Mouse (Mus musculus): ENCODE results near the gene Vmn1r47. TPM values are rescaled to one million over a fixed set of nuclear protein-coding genes. Genes with fewer than 3 reads are reported as not detected.
"Not testable (repeated sequence)": the region's sequence is repeated elsewhere in the genome, so short reads cannot be mapped to it uniquely, and the experiment has no call there.

The Vmn1r47 gene
- not detected for total RNA-seq (2021)
- long read RNA-seq, experiment 1 = 0 reads
- long read RNA-seq, experiment 2 = 0 reads

GRCm38 (mm10) chr6:90015847-90016246, at the start of gene Vmn1r47:
TSS of gene Vmn1r47 (plus strand) at chr6:90016147.
- not testable (repeated sequence) for DNase-seq (ENCODE audit: low spot score in 2 of 2)

- DNase-seq (ENCODE audit: low spot score in 2 of 2) = no peak
Measured at GRCm38 (mm10) chr6:89966341-89966740, 49.6 kb upstream of the Vmn1r47 start.

- DNase-seq (ENCODE audit: low spot score in 2 of 2) = no peak
Measured at GRCm38 (mm10) chr6:89969013-89969412, 46.9 kb upstream of the Vmn1r47 start, which contains the start of gene Vmn1r46. TSS of gene Vmn1r46 (plus strand) at chr6:89969313.

DNA sequence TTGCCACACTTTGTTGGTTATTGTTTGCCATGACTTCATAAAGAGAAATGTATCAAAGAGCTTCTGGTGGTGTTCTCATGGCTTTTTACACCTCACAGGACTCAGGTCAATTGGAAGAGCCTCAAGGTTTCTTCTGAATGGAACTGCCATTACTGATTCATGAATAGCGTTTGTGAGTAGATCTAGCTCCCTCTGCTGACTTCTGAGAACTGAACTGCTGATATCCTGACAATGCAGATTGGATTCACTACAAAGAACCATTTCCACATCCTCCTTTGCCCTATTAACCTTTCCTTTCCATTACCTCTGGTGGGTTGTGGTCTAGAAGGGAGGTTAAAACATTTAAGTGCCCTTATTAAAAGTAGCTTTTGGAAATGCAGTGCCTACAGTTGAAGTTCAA, 30.0 kb upstream of the Vmn1r47 start:
- no peak for DNase-seq (ENCODE audit: low spot score in 2 of 2)

- DNase-seq (ENCODE audit: low spot score in 2 of 2) = not testable (repeated sequence)
Measured at GRCm38 (mm10) chr6:90036741-90037140, 20.8 kb downstream of the Vmn1r47 start, which contains the start of gene Vmn1r48. TSS of gene Vmn1r48 (minus strand) at chr6:90036841.

Other genes starting within 250 kb of the Vmn1r47 start
- gene Vmn1r42, start 139.7 kb upstream of the Vmn1r47 start, total RNA-seq (2021) = not detected
- not detected for gene Vmn1r43, start 139.7 kb upstream of the Vmn1r47 start, total RNA-seq (2021)
- not detected for gene Vmn1r44, start 132.5 kb upstream of the Vmn1r47 start, total RNA-seq (2021)
- not detected for gene Vmn1r45, start 75.5 kb upstream of the Vmn1r47 start, total RNA-seq (2021)
- not detected for gene Vmn1r46, start 46.8 kb upstream of the Vmn1r47 start, total RNA-seq (2021)
- gene Vmn1r48, start 20.7 kb downstream of the Vmn1r47 start, total RNA-seq (2021) = not detected
- not detected for gene Vmn1r49, start 62.4 kb downstream of the Vmn1r47 start, total RNA-seq (2021)
- not detected for gene Vmn1r50, start 85.3 kb downstream of the Vmn1r47 start, total RNA-seq (2021)
- gene Vmn1r51, start 106.4 kb downstream of the Vmn1r47 start, total RNA-seq (2021) = not detected
- gene Vmn1r52, start 158.7 kb downstream of the Vmn1r47 start, total RNA-seq (2021) = not detected
- gene V1ra8, start 186.6 kb downstream of the Vmn1r47 start, total RNA-seq (2021) = not detected
- not detected for gene Vmn1r53, start 208.3 kb downstream of the Vmn1r47 start, total RNA-seq (2021)
- not detected for gene Vmn1r54, start 230.2 kb downstream of the Vmn1r47 start, total RNA-seq (2021)

Data from left cerebral cortex, adult 18-20 months (tissue).